Mouse (Mus musculus) gastrocnemius, postnatal 36 days (tissue): Measurements from ENCODE around the gene Itgav. TPM values are rescaled to one million over a fixed set of nuclear protein-coding genes. Genes with fewer than 3 reads are reported as not detected.
"Not testable (repeated sequence)": the region's sequence is repeated elsewhere in the genome, so short reads cannot be mapped to it uniquely, and the experiment has no call there.

Experiments used
- DNase-seq, 2 experiments: peaks; one replicate each; pipeline ENCODE4 v3.0.0; 2022
- intact Hi-C: fragments of 180-260 bp; cut with DNase I; formaldehyde crosslinking; loops from one replicate; pipeline ENCODE4 v1.15.1; 2025
- total RNA-seq, 2 experiments: library from RNA; stranded (reverse); gene quantifications; 2 replicates each; pipeline ENCODE4 v1.2.3; 2021

Gene Itgav
- total RNA-seq, 2 experiments from 2014 or later = 39.4 to 48.9 TPM

DNA sequence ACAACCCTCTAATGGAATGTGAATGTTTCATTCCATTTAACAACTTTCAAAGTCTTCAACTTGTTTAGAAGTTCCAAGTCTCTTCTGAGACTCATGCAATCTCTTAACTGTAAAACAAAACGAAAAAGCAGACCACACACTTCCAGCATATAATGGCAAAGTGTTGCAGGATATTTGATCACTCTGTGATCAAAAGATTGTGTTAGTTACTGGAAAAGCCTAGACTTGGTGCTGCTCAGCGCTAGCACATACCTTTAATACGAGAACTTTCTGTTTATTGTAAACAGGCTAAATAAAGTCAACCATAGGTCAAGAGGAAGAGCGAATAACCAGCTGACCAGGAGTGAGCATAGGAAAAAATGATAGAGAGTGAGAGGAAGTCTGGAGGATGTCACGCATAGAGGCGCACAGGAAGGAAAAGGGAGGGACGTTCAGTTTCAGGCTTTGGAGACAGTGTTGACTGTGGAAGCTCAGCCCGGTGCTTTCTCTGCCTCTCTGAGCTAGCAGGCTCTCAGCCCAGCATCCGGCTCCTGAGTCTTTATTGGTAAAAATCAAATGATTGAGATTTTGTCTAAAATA, 18.5 kb upstream of the Itgav start:
- DNase-seq = no peak
- intact Hi-C loops = loop anchor here (2.0 kb wide), 1 partner anchor 13 kb away; no protein-coding TSS in a partner anchor

DNA sequence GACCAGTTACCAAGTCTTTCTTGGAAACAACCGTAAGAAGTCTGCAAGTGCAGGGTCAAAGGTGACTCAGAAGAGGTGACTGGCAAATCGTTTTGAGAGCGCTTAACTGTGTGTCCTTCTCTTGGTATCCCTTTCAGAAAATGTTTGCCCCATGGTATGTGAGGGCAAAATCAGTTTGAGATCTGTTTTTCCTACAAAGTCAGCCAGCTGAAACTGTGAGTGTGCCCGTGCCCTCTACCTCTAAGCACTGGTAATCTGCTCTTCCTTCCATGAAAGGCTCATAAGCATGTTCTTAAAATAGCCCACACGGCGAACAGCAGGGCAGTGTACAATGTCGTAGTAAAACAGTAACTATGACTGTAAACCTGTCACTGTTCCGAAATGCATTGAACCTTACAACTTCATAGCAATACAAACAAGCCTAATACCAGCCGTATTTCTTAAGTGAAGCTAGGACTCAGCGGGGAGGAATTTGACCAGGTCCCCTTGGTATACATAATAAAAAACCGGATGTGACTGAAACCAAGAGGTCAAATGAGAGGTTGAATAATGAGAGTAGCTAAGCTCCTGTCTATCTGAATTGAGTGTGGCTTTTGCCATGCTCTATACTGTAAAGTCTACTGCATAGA, 14.2 kb upstream of the Itgav start:
- intact Hi-C loops = no loop called here
- no peak for DNase-seq

DNA sequence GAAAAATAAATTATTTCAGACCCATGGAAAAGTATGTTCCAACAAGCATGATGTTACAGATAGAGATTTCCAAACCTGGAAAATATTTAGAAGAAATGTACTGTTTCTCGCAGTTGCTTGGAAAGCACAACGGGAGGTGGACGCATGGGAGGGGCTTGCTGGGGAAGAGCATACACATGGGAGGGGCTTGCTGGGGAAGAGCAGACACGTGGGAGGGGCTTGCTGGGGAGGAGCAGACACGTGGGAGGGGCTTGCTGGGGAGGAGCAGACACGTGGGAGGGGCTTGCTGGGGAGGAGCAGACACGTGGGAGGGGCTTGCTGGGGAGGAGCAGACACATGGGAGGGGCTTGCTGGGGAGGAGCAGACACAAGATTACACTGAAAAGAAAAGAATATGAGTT, 10.9 kb upstream of the Itgav start:
- intact Hi-C loops, DNase-seq: not testable (repeated sequence)

DNA sequence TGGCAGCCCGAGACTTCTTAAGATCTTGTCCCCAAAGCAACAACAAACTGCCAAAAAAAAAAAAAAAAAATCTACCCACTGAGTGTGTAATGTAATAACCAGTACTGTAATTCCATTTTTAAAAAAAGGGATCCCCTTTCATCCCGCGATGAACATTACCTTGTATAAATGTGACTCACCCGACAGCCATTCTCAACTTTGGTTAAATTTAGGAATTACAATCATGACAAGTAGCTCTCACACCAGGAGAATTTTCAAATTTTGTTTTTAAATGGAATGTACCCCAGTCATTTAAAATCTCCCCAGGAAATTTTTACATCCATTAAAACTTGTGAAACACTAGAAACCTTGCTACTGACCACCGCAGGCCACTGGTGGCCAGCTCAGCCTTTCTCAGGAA, 10.3 kb upstream of the Itgav start:
- no peak for DNase-seq
- intact Hi-C loops = no loop called here

DNA sequence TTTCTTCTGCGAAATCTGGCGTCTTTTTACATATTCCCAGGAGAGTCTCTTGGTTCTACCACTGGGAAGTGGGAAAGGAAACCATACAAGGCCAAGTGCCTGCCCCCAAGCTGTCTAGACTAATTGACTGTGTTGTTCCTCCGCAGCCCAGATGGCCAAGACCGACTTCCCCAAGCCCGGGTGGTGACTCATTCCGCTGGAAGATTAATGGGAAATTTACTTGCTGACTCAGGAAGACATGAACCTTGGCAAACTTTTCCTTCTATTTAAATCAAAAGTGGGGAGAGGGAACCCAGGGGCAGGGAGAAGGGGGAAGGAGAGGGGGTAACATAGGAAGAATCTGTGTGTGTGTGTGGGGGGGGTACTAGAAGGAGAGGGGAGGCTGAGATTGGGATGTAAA, 9.4 kb upstream of the Itgav start:
- peak; percentile 36 to 71 for DNase-seq
- intact Hi-C loops = no loop called here

DNA sequence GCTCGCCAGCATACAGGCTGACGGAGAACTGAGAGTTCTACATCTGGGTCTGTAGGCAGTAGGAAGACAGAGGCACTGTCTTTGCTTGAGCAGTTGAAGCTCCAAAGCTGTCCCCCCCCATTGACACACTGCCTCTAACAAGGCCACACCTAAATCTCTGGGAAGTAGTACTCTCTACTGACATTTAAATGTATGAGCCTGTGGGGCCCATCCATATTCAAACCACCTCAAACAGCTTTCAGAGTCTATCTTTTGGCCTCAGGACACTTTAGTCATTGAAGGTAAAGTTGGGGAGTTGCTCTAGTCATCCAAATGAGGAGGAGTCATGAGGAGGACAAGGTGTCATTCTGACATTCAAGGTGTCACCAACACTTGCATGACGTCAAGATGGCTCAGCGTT, 5.9 kb upstream of the Itgav start:
- intact Hi-C loops = loop anchor here (2.0 kb wide), 1 partner anchor 14 kb away; no protein-coding TSS in a partner anchor

DNA sequence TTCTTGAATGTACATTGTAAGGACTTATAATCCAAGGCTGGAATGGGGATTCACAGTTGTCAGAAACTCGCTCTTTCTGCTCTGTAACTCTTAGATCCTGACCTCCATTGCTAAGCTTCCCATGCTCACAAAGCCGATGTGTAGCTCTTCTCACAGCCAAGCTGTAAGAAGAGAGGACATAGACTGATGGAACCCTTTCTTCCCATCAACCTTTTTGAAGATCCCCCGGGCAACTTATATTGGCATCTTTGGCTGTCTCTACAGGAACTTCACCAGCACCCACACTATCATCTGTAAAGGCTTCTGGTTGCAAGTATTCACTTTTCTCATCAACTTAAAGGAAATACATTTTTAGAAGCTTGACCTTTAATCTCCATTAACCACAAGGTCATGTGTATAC, 2.6 kb upstream of the Itgav start:
- no peak for DNase-seq
- intact Hi-C loops = no loop called here

More for the DNA sequence above, 5.9 kb upstream of the Itgav start:
- DNase-seq = no peak

DNA sequence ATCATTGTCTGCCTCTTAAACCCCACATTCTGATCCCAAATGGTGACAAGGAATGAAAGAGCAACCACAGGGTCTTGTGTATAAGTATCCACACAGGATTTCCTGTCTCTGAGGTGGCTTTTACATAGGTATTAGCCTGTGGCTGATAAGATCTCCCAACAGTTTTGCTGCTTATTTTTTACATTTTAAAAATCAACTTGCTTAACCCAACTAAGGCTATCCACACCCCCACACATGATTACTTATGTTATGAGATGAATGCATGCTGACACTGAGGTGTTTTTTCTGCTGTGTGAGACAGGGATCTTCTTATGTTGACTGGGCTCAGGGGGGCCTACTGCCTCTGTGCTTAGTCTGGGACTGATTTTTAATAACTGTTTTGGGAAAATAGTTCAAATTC, 1.3 kb upstream of the Itgav start:
- intact Hi-C loops = no loop called here
- no peak for DNase-seq

DNA sequence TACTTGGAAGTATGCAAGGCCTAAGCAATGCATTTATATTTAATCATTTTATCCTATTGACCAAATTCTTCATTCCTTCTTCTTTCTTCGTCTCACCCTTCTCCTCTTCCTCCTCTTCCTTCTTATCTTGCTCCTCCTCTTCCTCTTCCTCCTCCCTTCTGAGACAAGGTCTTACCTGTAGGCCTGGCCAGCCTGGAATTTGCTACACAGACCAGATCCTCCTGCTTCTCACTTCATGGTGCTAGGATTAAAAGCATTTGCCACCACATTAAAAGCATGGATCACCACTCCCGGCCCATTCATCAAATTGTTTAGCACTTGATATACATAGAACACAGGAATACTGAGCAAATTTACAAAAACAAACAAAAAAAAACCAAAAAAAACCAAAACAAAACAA, 851 bp upstream of the Itgav start:
- intact Hi-C loops = no loop called here
- DNase-seq = no peak

DNA sequence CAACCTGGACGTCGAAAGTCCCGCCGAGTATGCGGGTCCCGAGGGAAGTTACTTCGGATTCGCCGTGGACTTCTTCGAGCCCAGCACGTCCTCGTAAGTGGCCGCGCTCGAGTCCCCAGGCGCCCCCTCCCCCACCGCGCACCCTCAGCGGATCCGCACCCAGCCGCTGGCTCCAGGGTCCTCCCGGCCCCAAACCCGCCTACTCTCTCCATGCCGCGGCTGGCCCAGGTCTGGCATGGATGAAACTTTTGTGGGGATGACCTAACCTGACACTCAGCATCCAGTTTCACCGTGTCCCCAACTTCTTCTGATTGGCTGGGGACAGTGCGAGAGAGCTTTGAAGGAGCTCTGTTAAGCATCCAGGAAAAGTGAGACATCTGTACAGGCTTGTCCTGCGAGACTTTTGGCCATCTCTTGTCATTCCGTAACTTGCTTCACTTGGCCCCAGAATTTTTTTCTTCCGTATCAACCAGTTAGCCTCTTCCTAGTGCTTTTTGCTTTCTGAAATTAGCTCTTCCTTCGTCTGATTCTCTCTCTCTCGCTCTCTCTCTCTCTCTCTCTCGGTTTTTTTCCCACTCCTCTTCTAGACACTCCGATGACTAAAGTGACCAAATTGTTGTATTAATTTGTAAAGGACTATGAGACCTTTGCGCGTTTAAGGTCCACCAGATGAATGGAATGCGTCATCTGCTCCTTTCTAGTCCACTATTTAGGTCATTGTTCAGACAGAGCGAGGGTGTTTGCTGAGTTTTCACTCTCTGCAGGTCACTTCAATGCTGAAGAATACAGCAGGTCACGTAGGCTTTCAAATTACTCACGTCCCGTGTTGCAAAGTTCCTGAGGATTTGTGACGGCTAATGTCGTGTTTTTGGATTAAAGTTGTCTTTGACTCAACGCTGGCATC, 882 bp downstream of the Itgav start:
- intact Hi-C loops = loop anchor here (2.0 kb wide), 1 partner anchor 80 kb away; the partner anchor contains the start of gene Zc3h15
- peak; percentile 18 to 61 for DNase-seq

DNA sequence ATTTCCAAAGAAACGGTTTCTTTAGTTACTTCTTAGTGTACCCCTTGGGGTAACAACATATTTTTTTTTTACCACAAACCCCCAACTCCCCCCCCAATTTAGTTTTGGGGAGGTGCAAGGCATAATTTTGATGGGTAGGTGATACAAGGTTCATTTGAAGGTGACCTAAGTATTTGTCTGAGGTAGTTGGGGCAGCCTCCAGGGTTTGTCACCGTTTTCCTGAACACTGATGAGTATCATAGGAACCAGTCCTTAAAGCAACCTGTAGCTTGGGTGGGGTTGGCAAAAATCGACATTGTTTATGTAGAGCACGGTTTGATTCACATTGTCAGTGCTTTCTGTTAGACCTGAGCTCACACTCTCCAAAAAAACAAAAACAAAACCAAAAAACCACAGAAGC, 1.6 kb downstream of the Itgav start:
- intact Hi-C loops = loop anchor here (2.0 kb wide), 1 partner anchor 81 kb away; the partner anchor contains the start of gene Zc3h15
- no peak for DNase-seq

DNA sequence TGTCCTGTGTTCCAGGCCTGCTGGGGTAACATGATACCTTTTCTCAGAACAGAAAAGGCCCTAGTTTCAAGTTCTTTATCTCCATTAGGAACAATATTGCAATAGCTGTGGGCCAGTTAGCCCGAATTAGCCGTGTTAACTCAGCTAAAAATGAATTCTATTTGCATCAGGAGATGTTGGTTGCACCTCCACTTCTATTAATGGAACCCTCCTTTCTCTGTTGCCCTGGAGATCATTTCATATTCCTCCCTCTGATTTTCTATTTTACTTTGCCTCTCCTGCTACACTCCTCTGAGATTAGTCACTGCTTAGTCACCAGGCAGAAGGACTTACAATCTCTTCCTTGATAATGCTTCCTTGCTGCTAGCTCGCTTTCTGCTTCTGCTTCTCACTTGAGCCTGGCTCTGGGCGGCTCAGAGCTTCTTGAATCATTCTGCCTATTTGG, 4.1 kb downstream of the Itgav start:
- intact Hi-C loops = no loop called here
- no peak for DNase-seq

DNA sequence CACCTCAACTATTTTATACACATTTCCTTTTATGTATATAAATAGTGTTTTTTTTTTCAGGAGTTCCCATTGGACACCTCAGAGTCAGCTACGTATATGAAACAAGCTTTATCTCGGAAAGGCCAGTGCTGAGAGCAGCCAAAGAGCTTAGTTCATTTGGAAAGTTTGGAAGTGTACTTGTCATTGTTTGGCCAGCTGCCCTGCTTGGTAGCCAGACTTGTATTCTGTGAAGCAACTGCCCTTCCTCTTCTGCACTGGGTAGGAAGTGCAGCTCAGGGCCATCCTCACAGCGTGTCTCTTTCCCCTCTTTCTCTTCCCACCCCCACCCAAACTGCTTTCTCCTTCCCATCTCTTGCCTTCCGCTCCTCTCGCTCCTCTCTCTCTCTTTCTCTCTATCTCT, 5.1 kb downstream of the Itgav start:
- peak; percentile 63 to 79 for DNase-seq
- intact Hi-C loops = no loop called here

DNA sequence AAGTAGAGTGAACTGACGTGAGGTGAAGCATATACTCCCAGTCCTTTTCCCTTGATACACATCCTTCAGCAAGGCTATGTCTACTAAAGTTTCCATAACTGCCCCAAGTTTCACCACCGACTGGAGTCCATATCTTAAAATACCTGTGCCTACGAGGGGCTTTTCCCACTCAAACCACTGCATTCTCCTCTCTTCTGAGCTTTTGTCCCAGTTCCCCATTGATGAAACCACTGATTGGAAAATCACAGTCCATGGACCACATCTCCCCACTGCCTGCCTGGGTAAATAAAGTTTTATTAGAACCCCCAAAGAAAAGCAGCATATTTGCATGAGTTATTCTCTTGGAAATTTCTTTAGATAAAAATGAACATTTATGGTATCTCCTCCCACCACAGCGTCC, 8.7 kb downstream of the Itgav start:
- intact Hi-C loops = no loop called here
- no peak for DNase-seq

DNA sequence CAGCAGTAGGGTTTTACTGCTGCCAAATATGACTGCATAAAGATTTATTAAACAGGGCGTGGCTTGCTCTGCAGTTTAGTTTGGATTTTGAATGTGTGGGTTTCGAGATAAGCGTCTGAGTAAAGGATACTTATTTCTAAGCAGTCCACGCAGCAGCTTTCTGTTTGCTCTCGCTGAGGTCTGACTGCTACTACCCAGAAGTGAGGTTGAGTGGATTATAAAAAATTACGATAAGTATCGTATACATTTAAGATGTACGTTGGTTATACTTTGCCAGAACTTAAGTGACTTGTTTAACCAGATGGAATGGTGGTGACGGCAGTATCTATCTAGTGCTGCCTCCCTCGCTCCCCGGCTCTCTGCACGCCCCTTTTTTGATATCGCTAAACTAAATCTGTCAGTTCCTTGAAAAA, 9.8 kb downstream of the Itgav start:
- intact Hi-C loops = no loop called here
- DNase-seq = no peak

DNA sequence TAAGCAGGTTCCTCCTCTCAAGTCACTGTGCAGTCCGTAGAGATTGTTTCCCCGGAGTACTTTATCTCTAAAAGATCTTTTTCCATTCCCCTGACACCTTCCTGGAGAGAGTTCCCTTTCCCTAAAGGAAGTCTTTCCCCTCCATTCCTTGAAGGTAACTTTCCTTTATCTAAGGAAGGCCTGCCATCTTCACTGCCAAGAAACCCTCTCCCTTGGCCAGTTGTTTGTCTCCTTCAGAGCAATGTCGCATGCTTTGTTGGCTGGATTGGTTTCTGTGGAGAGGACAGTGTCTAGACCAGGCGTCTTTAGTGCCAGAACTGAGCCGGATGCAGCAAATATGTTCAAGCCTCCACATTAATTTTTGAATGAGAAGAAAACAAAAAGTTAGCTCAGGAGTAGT, 11.1 kb downstream of the Itgav start:
- no peak for DNase-seq
- intact Hi-C loops = no loop called here

DNA sequence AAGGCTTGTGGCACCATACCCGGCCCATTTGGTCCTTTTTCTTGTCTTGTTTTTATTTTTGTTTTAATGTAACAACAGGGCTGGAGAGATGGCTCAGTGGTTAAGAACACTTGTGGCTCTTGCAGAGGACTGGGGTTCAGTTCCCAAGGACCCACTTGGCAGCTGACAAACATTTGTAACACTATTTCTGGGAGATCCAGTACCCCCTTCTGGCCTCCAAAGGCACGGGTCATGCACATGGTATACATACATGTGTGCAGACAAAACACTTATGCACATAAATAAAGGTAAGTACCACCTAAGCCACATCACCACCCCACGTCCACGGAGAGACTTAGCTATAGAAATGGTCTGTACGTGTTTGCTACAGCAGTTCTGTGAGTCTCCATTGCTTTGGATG, 12.6 kb downstream of the Itgav start:
- intact Hi-C loops = no loop called here
- no peak for DNase-seq

DNA sequence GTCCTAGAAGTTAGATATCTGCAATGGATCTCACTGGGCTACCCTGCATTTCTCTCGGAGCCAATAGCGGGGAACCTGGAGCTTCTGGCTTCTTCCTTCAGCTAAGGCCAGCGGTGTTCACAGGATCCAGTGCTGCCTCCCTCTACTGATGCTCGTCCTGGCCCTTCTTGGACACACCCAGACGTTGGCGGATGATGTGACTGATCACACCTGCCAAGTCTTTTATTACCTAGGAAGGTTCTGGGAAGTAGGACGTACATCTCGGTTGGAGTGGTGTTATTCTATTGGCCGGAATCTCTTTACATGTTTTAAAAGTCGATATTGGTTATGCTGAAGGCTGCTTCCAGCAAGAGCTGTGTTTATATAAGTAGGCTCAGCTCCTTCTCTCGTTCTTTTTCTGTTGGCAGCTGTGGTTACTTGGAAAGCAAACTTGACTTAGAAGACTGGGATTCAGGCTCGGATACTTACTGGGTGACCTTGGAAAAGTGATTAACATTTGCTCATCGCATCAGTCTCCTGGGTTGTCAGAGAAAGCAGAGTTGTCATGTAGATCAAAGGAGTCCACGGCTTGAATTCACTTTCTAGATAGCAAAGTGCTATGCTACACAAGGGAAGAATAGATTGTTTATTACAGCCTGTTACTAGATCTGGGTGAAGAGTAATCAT, 14.5 kb downstream of the Itgav start:
- intact Hi-C loops = no loop called here
- DNase-seq = no peak

DNA sequence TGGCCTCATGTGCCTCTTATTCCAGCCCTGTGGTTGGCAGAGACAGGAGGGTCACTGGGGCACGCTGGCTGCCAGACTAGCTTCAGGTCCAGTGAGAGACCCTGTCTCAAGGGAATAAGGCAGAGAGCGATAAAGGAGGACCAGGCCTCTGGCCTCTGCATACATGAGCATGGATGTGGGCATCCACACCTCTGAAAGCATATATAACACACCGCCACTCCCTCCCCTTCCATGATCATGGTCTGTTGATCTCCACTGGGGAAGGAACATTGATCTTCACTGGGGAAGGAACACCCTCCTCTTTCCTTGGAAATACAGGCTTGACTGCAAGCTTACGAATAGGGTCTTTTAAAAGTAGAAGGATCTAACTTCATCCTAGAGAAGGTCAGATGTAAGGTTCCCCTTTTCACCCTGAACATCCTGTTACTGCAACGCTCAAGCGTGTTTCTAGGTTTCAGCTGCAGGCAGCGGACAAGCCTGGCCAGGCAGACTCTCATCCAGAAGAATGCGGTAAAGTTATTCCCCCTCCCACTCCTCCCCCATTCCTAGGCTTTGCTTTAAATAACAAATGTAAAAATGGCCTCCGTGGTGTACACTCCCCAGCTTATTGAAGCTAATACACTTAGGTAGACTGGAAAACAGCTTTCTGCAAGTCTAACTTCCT, 15.4 kb downstream of the Itgav start:
- no peak for DNase-seq
- intact Hi-C loops = no loop called here

DNA sequence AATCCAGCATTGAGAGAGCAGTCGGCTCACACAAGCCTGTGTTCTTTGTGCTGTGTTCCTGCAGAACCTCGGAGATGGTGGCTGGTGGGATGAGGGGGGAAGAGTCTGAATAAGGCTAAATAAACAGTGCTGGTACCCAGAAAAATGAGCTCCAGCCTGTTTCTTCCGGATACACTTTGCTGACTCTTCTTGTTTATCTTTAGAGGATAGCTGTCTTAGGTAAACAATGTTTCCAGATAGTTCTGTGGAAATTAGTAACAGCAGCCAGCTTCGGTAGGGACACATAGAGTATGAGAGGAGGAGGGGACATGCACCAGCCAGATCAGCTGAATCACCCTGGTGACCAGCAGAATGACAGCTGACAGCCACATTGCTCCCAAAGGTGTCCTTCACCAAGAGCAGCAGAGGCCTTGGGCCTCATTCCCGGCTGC, 16.4 kb downstream of the Itgav start:
- intact Hi-C loops = no loop called here
- DNase-seq = no peak
